Mouse (Mus musculus) megakaryocyte, embryonic 14.5 days (primary cell): Measurements from ENCODE around the gene Polm.

ENCODE experiments used
- FLI1 ChIP-seq: IDR thresholded peaks from 2 replicates; pipeline ENCODE4 v1.6.1; 2012; ENCODE audit warnings: low read length, inconsistent platforms, mixed read lengths
- GATA1 ChIP-seq: IDR thresholded peaks from 3 replicates; pipeline ENCODE4 v1.6.1; 2012; ENCODE audit warnings: mixed read lengths, low read length, inconsistent platforms, borderline replicate concordance

GRCm38 (mm10) chr11:5802457-5803217 lies 35.2 kb downstream of the Polm start:
- TF ChIP-seq GATA1 (no peak), FLI1 (no peak)
